Mouse (Mus musculus) heart, embryonic 16.5 days (tissue): ENCODE measurements around the gene Mycn. TPM values are rescaled to one million over a fixed set of nuclear protein-coding genes. Genes with fewer than 3 reads are reported as not detected.

ENCODE experiments used
- ATAC-seq: fragments of 200-750 bp; cut with Nextera tagmentation; replicated peaks from 2 replicates; pipeline ENCODE4 v1.8.0; 2017; ENCODE audit warnings: moderate number of reproducible peaks; ENCODE audit not compliant: insufficient read depth, low FRiP score; ENCODE audit errors: extremely low read depth
- H3K27ac ChIP-seq: fragments of 300-500 bp; sonication (generic); 2 replicates; pipeline ENCODE4 v1.5.1; 2014; ENCODE audit warnings: mild to moderate bottlenecking, low read length, control low read depth, moderate library complexity
- H3K27me3 ChIP-seq: fragments of 300-500 bp; sonication (generic); 2 replicates; pipeline ENCODE4 v1.6.1; 2014; ENCODE audit warnings: low read length, mixed read lengths; ENCODE audit not compliant: control insufficient read depth, insufficient read depth
- H3K36me3 ChIP-seq: fragments of 300-500 bp; sonication (generic); 2 replicates; pipeline ENCODE4 v1.6.1; 2014; ENCODE audit not compliant: control insufficient read depth, insufficient read depth
- H3K4me1 ChIP-seq: fragments of 300-500 bp; sonication (generic); 2 replicates; pipeline ENCODE4 v1.6.1; 2014; ENCODE audit warnings: low read length, mixed read lengths; ENCODE audit not compliant: control insufficient read depth, insufficient read depth
- H3K4me2 ChIP-seq: fragments of 300-500 bp; sonication (generic); 2 replicates; pipeline ENCODE4 v1.6.1; 2014; ENCODE audit warnings: low read depth, mild to moderate bottlenecking, control low read depth, low read length
- H3K4me3 ChIP-seq: fragments of 300-500 bp; sonication (generic); 2 replicates; pipeline ENCODE4 v1.5.1; 2014; ENCODE audit warnings: mild to moderate bottlenecking, control low read depth, low read length
- H3K9ac ChIP-seq: fragments of 300-500 bp; sonication (generic); 2 replicates; pipeline ENCODE4 v1.6.1; 2014; ENCODE audit warnings: low read length, control low read depth
- H3K9me3 ChIP-seq: fragments of 300-500 bp; sonication (generic); replicated peaks from 2 replicates; pipeline ENCODE4 v1.6.1; 2016; ENCODE audit warnings: low read length; ENCODE audit not compliant: control insufficient read depth
- WGBS: fragments of 180-500 bp; shearing (Covaris S2); extraction: QIAGEN DNeasy Blood & Tissue Kit; methylation state at CpG from one replicate; pipeline ENCODE4 v1.1.7; 2014; 5-methylcytosine and 5-hydroxymethylcytosine counted together
- polyA plus RNA-seq: library from polyadenylated mRNA; unstranded; fragments of >200 nt; fragmentation: Nextera tagmentation; extraction: Ambion mirVana; gene quantifications from 2 replicates; pipeline ENCODE4 v1.2.1, GENCODE M21; 2015

The Mycn gene
- polyA plus RNA-seq, 1 experiment from 2014 or later = 31.3 TPM

- H3K9me3 ChIP-seq = no peaks in the 10 kb centered on the region
- no peak overlapping the region for H3K4me3 ChIP-seq
- H3K27ac ChIP-seq = no peak overlapping the region
- 64% methylated on average over 6 of the region's 6 CpGs for WGBS
- H3K9ac ChIP-seq = no peak overlapping the region
- peaks cover 14% of the 10 kb centered on the region for H3K4me1 ChIP-seq
- no peak overlapping the region for H3K4me2 ChIP-seq
- H3K27me3 ChIP-seq = peaks cover 3% of the 10 kb centered on the region; the same call in 1 of the 2 replicates
- H3K36me3 ChIP-seq = no peaks in the 10 kb centered on the region
- ATAC-seq = no peak
Observed at GRCm38 (mm10) chr12:12943288-12943687, 1.6 kb upstream of the Mycn start.

GRCm38 (mm10) chr12:12942364-12943050, 793 bp upstream of the Mycn start:
- peak; percentile 61 for ATAC-seq
- Histone ChIP-seq H3K36me3 (no peaks in the 10 kb centered on the region), H3K9me3 (no peaks in the 10 kb centered on the region), H3K27ac (peak overlapping the region; percentile 92), H3K4me2 (peak overlapping the region; percentile 93), H3K4me1 (peaks cover 18% of the 10 kb centered on the region), H3K27me3 (peaks cover 3% of the 10 kb centered on the region; the same call in 1 of the 2 replicates), H3K9ac (peak overlapping the region; percentile 95), H3K4me3 (peak overlapping the region; percentile 94)
- WGBS = under 1% methylated on average over 47 of the region's 47 CpGs

- WGBS = 1% methylated on average over 20 of the region's 20 CpGs
- Histone ChIP-seq H3K4me1 (peaks cover 23% of the 10 kb centered on the region), H3K36me3 (peaks cover 12% of the 10 kb centered on the region), H3K9me3 (no peaks in the 10 kb centered on the region), H3K9ac (peak overlapping the region; percentile 95), H3K27me3 (peaks cover 3% of the 10 kb centered on the region; the same call in 1 of the 2 replicates), H3K4me3 (peak overlapping the region; percentile 94), H3K4me2 (peak overlapping the region; percentile 93), H3K27ac (peak overlapping the region; percentile 91)
- ATAC-seq = no peak
Observed at GRCm38 (mm10) chr12:12941129-12941504, 597 bp downstream of the Mycn start.

- peaks cover 3% of the 10 kb centered on the region; the same call in 1 of the 2 replicates for H3K27me3 ChIP-seq
- H3K36me3 ChIP-seq = peaks cover 14% of the 10 kb centered on the region
- H3K4me1 ChIP-seq = peaks cover 21% of the 10 kb centered on the region
- no peak for ATAC-seq
- H3K27ac ChIP-seq = peak overlapping the region; percentile 91
- under 1% methylated on average over 13 of the region's 13 CpGs for WGBS
- H3K9me3 ChIP-seq = no peaks in the 10 kb centered on the region
- H3K4me2 ChIP-seq = peak overlapping the region; percentile 93
- peak overlapping the region; percentile 95 for H3K9ac ChIP-seq
- H3K4me3 ChIP-seq = peak overlapping the region; percentile 94
Observed at GRCm38 (mm10) chr12:12940466-12941128, 1.1 kb downstream of the Mycn start.

GRCm38 (mm10) chr12:12939581-12940465, 1.9 kb downstream of the Mycn start:
- peak overlapping the region; percentile 93 for H3K4me2 ChIP-seq
- peak overlapping the region; percentile 94 for H3K4me3 ChIP-seq
- H3K27ac ChIP-seq = peak overlapping the region; percentile 91
- H3K27me3 ChIP-seq = peaks cover 3% of the 10 kb centered on the region; the same call in 1 of the 2 replicates
- WGBS = under 1% methylated on average over 69 of the region's 69 CpGs
- peaks cover 18% of the 10 kb centered on the region for H3K36me3 ChIP-seq
- H3K9me3 ChIP-seq = no peaks in the 10 kb centered on the region
- peak overlapping the region; percentile 95 for H3K9ac ChIP-seq
- peaks cover 18% of the 10 kb centered on the region for H3K4me1 ChIP-seq
- no peak for ATAC-seq

- Histone ChIP-seq H3K9ac (peak overlapping the region; percentile 95), H3K9me3 (no peaks in the 10 kb centered on the region), H3K36me3 (peaks cover 18% of the 10 kb centered on the region), H3K27ac (peak overlapping the region; percentile 91), H3K4me1 (peaks cover 18% of the 10 kb centered on the region), H3K27me3 (peaks cover 2% of the 10 kb centered on the region; the same call in 1 of the 2 replicates), H3K4me3 (peak overlapping the region; percentile 94), H3K4me2 (peak overlapping the region; percentile 93)
- WGBS = 0% methylated on average over 12 of the region's 12 CpGs
- ATAC-seq = peak; percentile 15; the same call in 1 of the 2 replicates
Observed at GRCm38 (mm10) chr12:12938850-12939249, 2.9 kb downstream of the Mycn start.

GRCm38 (mm10) chr12:12938361-12938760, 3.4 kb downstream of the Mycn start:
- Histone ChIP-seq H3K4me2 (peak overlapping the region; percentile 93), H3K27me3 (no peaks in the 10 kb centered on the region), H3K9ac (peak overlapping the region; percentile 95), H3K9me3 (no peaks in the 10 kb centered on the region), H3K4me3 (peak overlapping the region; percentile 94), H3K4me1 (peaks cover 18% of the 10 kb centered on the region), H3K27ac (peak overlapping the region; percentile 91), H3K36me3 (peaks cover 18% of the 10 kb centered on the region)
- WGBS = under 1% methylated on average over 7 of the region's 7 CpGs
- ATAC-seq = peak; percentile 16; the same call in 1 of the 2 replicates

- ATAC-seq = no peak
- H3K9ac ChIP-seq = peak overlapping the region; percentile 95
- peak overlapping the region; percentile 93 for H3K4me2 ChIP-seq
- peaks cover 16% of the 10 kb centered on the region for H3K4me1 ChIP-seq
- peak overlapping the region; percentile 94 for H3K4me3 ChIP-seq
- WGBS = 24% methylated on average over 9 of the region's 9 CpGs
- peaks cover 18% of the 10 kb centered on the region for H3K36me3 ChIP-seq
- no peaks in the 10 kb centered on the region for H3K9me3 ChIP-seq
- peak overlapping the region; percentile 91 for H3K27ac ChIP-seq
- H3K27me3 ChIP-seq = no peaks in the 10 kb centered on the region
Observed at GRCm38 (mm10) chr12:12937746-12938145, 4.0 kb downstream of the Mycn start.
